Mouse (Mus musculus): ENCODE data around the gene Lyst.

- no peak for TF ChIP-seq POLR2A (IDR thresholded peaks at IDR 0.05; ENCODE audit: low read depth, low read length)
- TF ChIP-seq CTCF (IDR thresholded peaks at IDR 0.05; ENCODE audit: borderline replicate concordance, insufficient read depth, low read length), result no peak
Measured at GRCm38 (mm10) chr13:13791981-13792380, 201.8 kb downstream of the Lyst start.

Data from embryonic fibroblast, embryonic 13.5 days (primary cell).